ENCODE assay signal across 20 mouse cellular contexts in genomic region chr8:41593666-41594042, GRCm38 (mm10).
"Had no signal": no experiment of that assay in that cellular context is flagged by ENCODE, and none has a peak within 500 bp of the region (broad histone marks: within the 10 kb centered on the region; RNA-seq: fewer than 3 reads in every experiment).

No protein-coding gene starts in this region.

- H3K9ac ChIP-seq: limb, embryonic 15.5 days; liver, embryonic 14.5 days; lung, embryonic 15.5 days; midbrain, embryonic 13.5 days; neural tube, embryonic 13.5 days had no signal

- H3K36me3 ChIP-seq: limb, embryonic 15.5 days; lung, embryonic 15.5 days; midbrain, embryonic 10.5 days; midbrain, embryonic 13.5 days; neural tube, embryonic 13.5 days had no signal

- H3K9me3 ChIP-seq: limb, embryonic 15.5 days; lung, embryonic 15.5 days; midbrain, embryonic 10.5 days; midbrain, embryonic 13.5 days; neural tube, embryonic 13.5 days had no signal

- H3K4me1 ChIP-seq: limb, embryonic 15.5 days; lung, embryonic 15.5 days; megakaryocyte, embryonic 14.5 days; midbrain, embryonic 10.5 days; midbrain, embryonic 13.5 days; neural tube, embryonic 13.5 days had no signal

- H3K27ac ChIP-seq: kidney, postnatal 0 days; layer of hippocampus, adult 2 months; limb, embryonic 15.5 days; liver, embryonic 14.5 days; lung, embryonic 15.5 days; midbrain, embryonic 10.5 days; midbrain, embryonic 13.5 days; neural tube, embryonic 13.5 days had no signal

- DNase-seq: kidney, adult 2 months; kidney, postnatal 25 days; layer of hippocampus, adult 9-11 months; lung, adult 18-20 months; lung, postnatal 10 days; lung, postnatal 36 days; thymus, adult 18-20 months; thymus, postnatal 36 days had no signal

- H3K27me3 ChIP-seq: lung, embryonic 15.5 days; megakaryocyte, embryonic 14.5 days; midbrain, embryonic 13.5 days; neural tube, embryonic 13.5 days had no signal

- H3K4me3 ChIP-seq: layer of hippocampus, adult 2 months; limb, embryonic 15.5 days; lung, embryonic 15.5 days; megakaryocyte, embryonic 14.5 days; midbrain, embryonic 10.5 days; midbrain, embryonic 13.5 days; myocyte; neural tube, embryonic 13.5 days had no signal

- ATAC-seq: midbrain, embryonic 13.5 days; midbrain, embryonic 16.5 days had no signal

- H3K4me2 ChIP-seq: limb, embryonic 15.5 days; liver, embryonic 11.5 days; lung, embryonic 15.5 days; midbrain, embryonic 13.5 days; neural tube, embryonic 13.5 days had no signal
